In the genomic region with DNA sequence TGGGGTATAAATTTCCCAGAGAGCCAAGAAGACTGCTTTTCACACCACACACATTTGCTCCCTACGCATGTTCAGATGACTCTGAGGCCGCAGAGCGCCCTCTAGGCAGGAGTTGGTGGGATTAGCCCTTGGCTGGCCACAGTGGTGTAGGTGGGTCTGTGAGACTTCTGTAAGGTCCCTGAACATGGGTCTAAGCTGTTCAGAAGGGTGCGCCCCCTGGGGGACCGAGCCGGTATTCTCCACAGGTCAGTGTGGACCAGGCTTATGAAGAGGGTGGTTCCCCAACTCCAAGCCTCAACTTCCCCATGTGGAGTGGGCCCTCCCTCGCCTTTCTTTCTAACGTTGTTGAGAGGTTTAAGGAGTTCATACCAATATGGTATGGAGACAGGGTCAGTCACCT, we compare ENCODE assay signal across 8 mouse cellular contexts. TPM values are rescaled to one million over a fixed set of nuclear protein-coding genes. Genes with fewer than 3 reads are reported as not detected.
A peak's percentile ranks its signal among the peaks of the same experiment; 100 is the strongest.
DNase-seq lines count a peak whose midpoint lies in the region; ATAC-seq lines count a peak whose summit lies in the region.
"Had no signal": no experiment of that assay in that cellular context is flagged by ENCODE, and none has a peak within 500 bp of the region (broad histone marks: within the 10 kb centered on the region; RNA-seq: fewer than 3 reads in every experiment).

No protein-coding gene starts in this region.

- peak; percentile 56 for DNase-seq in layer of hippocampus, adult 11-12 months (ENCODE audit: low spot score)
- DNase-seq in layer of hippocampus, adult 9-10 months (ENCODE audit: low spot score) = no peak
- peak; percentile 48 for DNase-seq in NIH3T3 (ENCODE audit: low read depth)
- peak; percentile 12 to 31 for DNase-seq in cerebellum, postnatal 36 days
- DNase-seq in kidney, adult 18-20 months = peak; percentile 38
- DNase-seq in spleen, postnatal 10 days (ENCODE audit: low spot score in 2 of 2) = peak; percentile 41 to 76

- H3K4me1 ChIP-seq in lung, embryonic 15.5 days = peaks cover 33% of the 10 kb centered on the region

- peak overlapping the region; percentile 67 for H3K27ac ChIP-seq in lung, embryonic 15.5 days
- H3K27ac ChIP-seq: midbrain, embryonic 12.5 days had no signal

- H3K4me3 ChIP-seq in lung, embryonic 15.5 days = no peak overlapping the region
- H3K4me3 ChIP-seq: midbrain, embryonic 12.5 days had no signal

- H3K36me3 ChIP-seq in lung, embryonic 15.5 days = no peaks in the 10 kb centered on the region
- H3K36me3 ChIP-seq: midbrain, embryonic 12.5 days had no signal

- WGBS in lung, embryonic 15.5 days = 33% methylated on average over 8 of the region's 8 CpGs

- H3K4me2 ChIP-seq in lung, embryonic 15.5 days = peak overlapping the region; percentile 15; the same call in 1 of the 2 replicates
- H3K4me2 ChIP-seq: midbrain, embryonic 12.5 days had no signal

- no peaks in the 10 kb centered on the region for H3K27me3 ChIP-seq in lung, embryonic 15.5 days

- H3K9me3 ChIP-seq in lung, embryonic 15.5 days = no peaks in the 10 kb centered on the region
- H3K9me3 ChIP-seq: midbrain, embryonic 12.5 days had no signal

- no peak overlapping the region for H3K9ac ChIP-seq in lung, embryonic 15.5 days
- H3K9ac ChIP-seq: midbrain, embryonic 12.5 days had no signal

- 0 out of 2 replicates have a peak, but pooled peaks have one; percentile 41 for ATAC-seq in lung, embryonic 15.5 days (ENCODE audit: borderline replicate concordance, extremely low read depth, low FRiP score, low TSS enrichment)

RNA-seq across cellular contexts. Expression of a gene that starts 59.3 kb away (rescaled TPM):
- 50.9 and 59.9 TPM in 2 replicates for polyA plus RNA-seq in lung, embryonic 15.5 days (2015; fragmentation: Nextera tagmentation; extraction: Ambion mirVana)
